Mouse (Mus musculus) kidney, embryonic 15.5 days (tissue): ENCODE data around the gene Ep300. TPM values are rescaled to one million over a fixed set of nuclear protein-coding genes. Genes with fewer than 3 reads are reported as not detected.
A peak's percentile ranks its signal among the peaks of the same experiment; 100 is the strongest.
"Not testable (repeated sequence)": the region's sequence is repeated elsewhere in the genome, so short reads cannot be mapped to it uniquely, and the experiment has no call there.

ENCODE experiments used
- ATAC-seq: fragments of 200-750 bp; cut with Nextera tagmentation; replicated peaks from 2 replicates; pipeline ENCODE4 v1.8.0; 2017; ENCODE audit warnings: moderate TSS enrichment; ENCODE audit not compliant: low FRiP score
- H3K27ac ChIP-seq: fragments of 300-500 bp; sonication (generic); 2 replicates; pipeline ENCODE4 v1.5.1; 2015; ENCODE audit warnings: mild to moderate bottlenecking, inconsistent platforms
- H3K27me3 ChIP-seq: fragments of 300-500 bp; sonication (generic); 2 replicates; pipeline ENCODE4 v1.6.1; 2015; ENCODE audit warnings: inconsistent platforms
- H3K36me3 ChIP-seq: fragments of 300-500 bp; sonication (generic); 2 replicates; pipeline ENCODE4 v1.6.1; 2015; ENCODE audit warnings: inconsistent platforms
- H3K4me1 ChIP-seq: fragments of 300-500 bp; sonication (generic); 2 replicates; pipeline ENCODE4 v1.6.1; 2015; ENCODE audit warnings: inconsistent platforms
- H3K4me2 ChIP-seq: fragments of 300-500 bp; sonication (generic); 2 replicates; pipeline ENCODE4 v1.6.1; 2015; ENCODE audit warnings: moderate library complexity, mild to moderate bottlenecking, inconsistent platforms
- H3K4me3 ChIP-seq: fragments of 300-500 bp; sonication (generic); replicated peaks from 2 replicates; pipeline ENCODE4 v1.5.1; 2015; ENCODE audit warnings: mild to moderate bottlenecking, inconsistent platforms
- H3K9ac ChIP-seq: fragments of 300-500 bp; sonication (generic); 2 replicates; pipeline ENCODE4 v1.6.1; 2015; ENCODE audit warnings: mild to moderate bottlenecking, inconsistent platforms
- H3K9me3 ChIP-seq: fragments of 300-500 bp; sonication (generic); replicated peaks from 2 replicates; pipeline ENCODE4 v1.6.1; 2016; ENCODE audit warnings: inconsistent platforms
- WGBS: fragments of 180-500 bp; shearing (Covaris S2); methylation state at CpG from one replicate; pipeline ENCODE4 v1.1.7; 2015; ENCODE audit warnings: mixed read lengths; 5-methylcytosine and 5-hydroxymethylcytosine counted together
- polyA plus RNA-seq: library from polyadenylated mRNA; unstranded; fragments of >200 nt; fragmentation: Nextera tagmentation; extraction: Ambion mirVana; gene quantifications from 2 replicates; pipeline ENCODE4 v1.2.1, GENCODE M21; 2015

The Ep300 gene
- polyA plus RNA-seq, 1 experiment from 2014 or later: 18.6 TPM

GRCm38 (mm10) chr15:81562491-81563488 is 22.4 kb upstream of the Ep300 start:
- H3K4me3 ChIP-seq: no peak overlapping the region
- H3K4me1 ChIP-seq: no peaks in the 10 kb centered on the region
- H3K9me3 ChIP-seq: no peaks in the 10 kb centered on the region
- H3K27me3 ChIP-seq: no peaks in the 10 kb centered on the region
- ATAC-seq: no peak
- no peak overlapping the region for H3K9ac ChIP-seq
- 38% methylated on average over 9 of the region's 9 CpGs for WGBS
- H3K27ac ChIP-seq: no peak overlapping the region
- H3K36me3 ChIP-seq: no peaks in the 10 kb centered on the region
- H3K4me2 ChIP-seq: no peak overlapping the region

DNA sequence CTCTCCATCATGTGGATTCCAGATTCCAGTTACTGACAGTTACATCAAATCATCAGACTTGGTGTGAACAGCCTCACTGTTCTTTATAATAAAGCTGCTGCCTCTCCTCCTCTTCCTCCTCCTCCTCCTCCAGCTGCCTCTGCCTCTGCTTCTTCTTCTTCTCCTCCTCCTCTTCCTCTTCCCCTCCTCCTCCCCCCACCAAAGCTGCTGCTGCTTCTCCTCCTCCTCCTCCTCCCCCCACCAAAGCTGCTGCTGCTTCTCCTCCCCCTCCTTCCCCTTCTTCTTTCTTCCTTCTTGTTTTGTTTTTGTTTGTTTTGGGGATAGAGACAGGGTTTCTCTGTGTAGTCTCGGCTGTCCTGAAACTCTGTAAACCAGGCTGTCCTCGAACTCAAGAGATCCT is 17.1 kb upstream of the Ep300 start:
- Histone ChIP-seq H3K27me3 (no peaks in the 10 kb centered on the region), H3K4me3 (no peak overlapping the region), H3K4me2 (no peak overlapping the region), H3K9ac (no peak overlapping the region), H3K9me3 (no peaks in the 10 kb centered on the region), H3K4me1 (no peaks in the 10 kb centered on the region), H3K36me3 (no peaks in the 10 kb centered on the region), H3K27ac (no peak overlapping the region)
- ATAC-seq: no peak
- 16% methylated on average over 2 of the region's 2 CpGs for WGBS

GRCm38 (mm10) chr15:81568592-81568991 is 16.6 kb upstream of the Ep300 start:
- 59% methylated on average over 2 of the region's 2 CpGs for WGBS
- H3K9me3 ChIP-seq: no peaks in the 10 kb centered on the region
- H3K27me3 ChIP-seq: no peaks in the 10 kb centered on the region
- no peak overlapping the region for H3K9ac ChIP-seq
- H3K36me3 ChIP-seq: no peaks in the 10 kb centered on the region
- no peak overlapping the region for H3K27ac ChIP-seq
- H3K4me1 ChIP-seq: no peaks in the 10 kb centered on the region
- ATAC-seq: no peak
- H3K4me3 ChIP-seq: no peak overlapping the region
- H3K4me2 ChIP-seq: no peak overlapping the region

- Histone ChIP-seq H3K4me3 (no peak overlapping the region), H3K27me3 (no peaks in the 10 kb centered on the region), H3K36me3 (no peaks in the 10 kb centered on the region), H3K9ac (no peak overlapping the region), H3K27ac (no peak overlapping the region), H3K9me3 (no peaks in the 10 kb centered on the region), H3K4me1 (no peaks in the 10 kb centered on the region), H3K4me2 (no peak overlapping the region)
- no peak for ATAC-seq
- WGBS: 14% methylated on average over 3 of the region's 3 CpGs
Observed at GRCm38 (mm10) chr15:81576961-81577360, 8.2 kb upstream of the Ep300 start.

GRCm38 (mm10) chr15:81577743-81578165 is 7.4 kb upstream of the Ep300 start:
- H3K9me3 ChIP-seq: no peaks in the 10 kb centered on the region
- H3K27me3 ChIP-seq: no peaks in the 10 kb centered on the region
- no peak overlapping the region for H3K4me3 ChIP-seq
- H3K4me1 ChIP-seq: no peaks in the 10 kb centered on the region
- ATAC-seq: no peak
- no peak overlapping the region for H3K9ac ChIP-seq
- WGBS: 86% methylated on average over 7 of the region's 7 CpGs
- no peak overlapping the region for H3K27ac ChIP-seq
- no peak overlapping the region for H3K4me2 ChIP-seq
- H3K36me3 ChIP-seq: no peaks in the 10 kb centered on the region

- 11% methylated on average over 3 of the region's 3 CpGs for WGBS
- H3K4me1 ChIP-seq: peaks cover 21% of the 10 kb centered on the region
- no peak for ATAC-seq
- no peaks in the 10 kb centered on the region for H3K9me3 ChIP-seq
- H3K4me3 ChIP-seq: peak overlapping the region; percentile 98
- H3K9ac ChIP-seq: peak overlapping the region; percentile 55
- peak overlapping the region; percentile 75 for H3K4me2 ChIP-seq
- H3K27ac ChIP-seq: peak overlapping the region; percentile 88
- no peaks in the 10 kb centered on the region for H3K27me3 ChIP-seq
- H3K36me3 ChIP-seq: peaks cover 5% of the 10 kb centered on the region; the same call in 1 of the 2 replicates
Observed at GRCm38 (mm10) chr15:81584466-81584865, 685 bp upstream of the Ep300 start.

- H3K27me3 ChIP-seq: no peaks in the 10 kb centered on the region
- H3K9me3 ChIP-seq: no peaks in the 10 kb centered on the region
- H3K4me2 ChIP-seq: peak overlapping the region; percentile 75
- peak overlapping the region; percentile 98 for H3K4me3 ChIP-seq
- 0% methylated on average over 51 of the region's 77 CpGs for WGBS
- H3K36me3 ChIP-seq: peaks cover 13% of the 10 kb centered on the region; the same call in 1 of the 2 replicates
- ATAC-seq: peak; percentile 75
- peak overlapping the region; percentile 100 for H3K27ac ChIP-seq
- H3K4me1 ChIP-seq: peaks cover 24% of the 10 kb centered on the region
- H3K9ac ChIP-seq: peak overlapping the region; percentile 97
Observed at GRCm38 (mm10) chr15:81585746-81586461, 753 bp downstream of the Ep300 start.

GRCm38 (mm10) chr15:81586466-81586865 is 1.3 kb downstream of the Ep300 start:
- WGBS: under 1% methylated on average over 28 of the region's 28 CpGs
- Histone ChIP-seq H3K9ac (peak overlapping the region; percentile 97), H3K36me3 (peaks cover 13% of the 10 kb centered on the region; the same call in 1 of the 2 replicates), H3K4me3 (peak overlapping the region; percentile 98), H3K9me3 (no peaks in the 10 kb centered on the region), H3K27me3 (no peaks in the 10 kb centered on the region), H3K27ac (peak overlapping the region; percentile 100), H3K4me1 (peaks cover 24% of the 10 kb centered on the region), H3K4me2 (peak overlapping the region; percentile 75)
- no peak for ATAC-seq

- no peak for ATAC-seq
- Histone ChIP-seq H3K27me3 (no peaks in the 10 kb centered on the region), H3K27ac (no peak overlapping the region), H3K9me3 (no peaks in the 10 kb centered on the region), H3K4me1 (peaks cover 24% of the 10 kb centered on the region), H3K4me3 (peak overlapping the region; percentile 98), H3K9ac (peak overlapping the region; percentile 97), H3K36me3 (peaks cover 17% of the 10 kb centered on the region; the same call in 1 of the 2 replicates), H3K4me2 (peak overlapping the region; percentile 75)
- 37% methylated on average over 2 of the region's 2 CpGs for WGBS
Observed at GRCm38 (mm10) chr15:81587686-81588085, 2.5 kb downstream of the Ep300 start.

DNA sequence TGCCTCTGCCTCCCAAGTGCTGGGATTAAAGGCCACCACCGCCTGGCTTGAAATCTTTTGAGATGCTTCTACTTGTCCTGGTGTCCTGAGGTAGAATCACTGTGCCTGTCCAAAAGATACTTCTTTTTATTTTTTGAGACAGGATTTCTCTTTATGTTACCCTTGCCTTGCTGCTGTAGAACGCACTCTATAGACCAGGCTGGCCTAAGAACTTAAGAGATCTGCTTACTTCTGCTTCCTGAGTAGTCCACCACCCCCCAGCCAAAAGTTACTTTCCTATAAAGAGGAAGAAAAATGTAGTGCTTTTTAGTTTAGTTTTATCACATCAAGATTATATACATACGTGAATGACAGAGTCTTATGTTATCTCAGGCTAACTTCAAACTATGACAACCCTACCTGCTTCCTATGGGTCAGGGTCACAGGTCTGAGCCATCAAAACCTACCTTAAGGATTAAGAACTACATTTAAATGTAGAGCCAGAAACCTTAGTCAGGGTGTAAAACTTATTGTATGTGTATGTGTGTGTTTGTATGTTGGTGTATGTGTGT is 9.1 kb downstream of the Ep300 start:
- Histone ChIP-seq H3K4me1 (peaks cover 5% of the 10 kb centered on the region; the same call in 1 of the 2 replicates), H3K4me2 (no peak overlapping the region), H3K27me3 (no peaks in the 10 kb centered on the region), H3K9ac (no peak overlapping the region), H3K36me3 (peaks cover 31% of the 10 kb centered on the region), H3K9me3 (no peaks in the 10 kb centered on the region), H3K27ac (no peak overlapping the region), H3K4me3 (no peak overlapping the region)
- WGBS: 93% methylated on average over 3 of the region's 3 CpGs
- no peak for ATAC-seq

GRCm38 (mm10) chr15:81598742-81599141 is 13.6 kb downstream of the Ep300 start:
- not testable (repeated sequence) for H3K4me2 ChIP-seq, H3K4me3 ChIP-seq, H3K27ac ChIP-seq, H3K27me3 ChIP-seq, H3K9ac ChIP-seq, H3K4me1 ChIP-seq, ATAC-seq, H3K9me3 ChIP-seq
- peaks cover 35% of the 10 kb centered on the region for H3K36me3 ChIP-seq
- 87% methylated on average over 8 of the region's 8 CpGs for WGBS

DNA sequence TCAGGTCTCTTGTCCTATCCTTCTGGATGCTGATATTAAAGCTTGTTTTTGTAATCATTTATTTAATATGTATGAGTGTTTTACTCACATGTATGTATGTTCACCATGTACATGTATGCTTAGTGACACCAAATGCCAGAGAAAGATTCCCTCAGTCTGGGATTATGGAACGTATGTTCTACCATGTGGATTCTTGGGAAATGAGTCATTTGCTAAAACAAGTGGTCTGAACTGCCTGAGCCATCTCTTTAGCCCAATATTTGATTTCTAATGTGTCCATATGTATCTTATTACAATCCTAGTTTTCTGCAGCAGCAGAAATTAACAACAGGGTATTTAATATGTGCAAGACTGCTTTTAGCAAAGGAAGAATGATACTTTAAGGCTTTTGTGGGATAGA is 20.1 kb downstream of the Ep300 start:
- no peak for ATAC-seq
- peaks cover 69% of the 10 kb centered on the region for H3K36me3 ChIP-seq
- 82% methylated on average over 1 of the region's 1 CpGs for WGBS

More for the DNA sequence above, 20.1 kb downstream of the Ep300 start:
- no peak overlapping the region for H3K9ac ChIP-seq
- H3K4me3 ChIP-seq: no peak overlapping the region
- H3K9me3 ChIP-seq: no peaks in the 10 kb centered on the region
- no peak overlapping the region for H3K27ac ChIP-seq
- H3K4me2 ChIP-seq: no peak overlapping the region
- no peaks in the 10 kb centered on the region for H3K27me3 ChIP-seq
- no peaks in the 10 kb centered on the region for H3K4me1 ChIP-seq
